Mouse (Mus musculus) ES-Bruce4 (cell line): ENCODE data around the gene Gab1. TPM values are rescaled to one million over a fixed set of nuclear protein-coding genes. Genes with fewer than 3 reads are reported as not detected.

ENCODE experiments used
- H3K27ac ChIP-seq: 2 replicates; pipeline ENCODE4 v1.5.1; 2012; ENCODE audit warnings: low read length, inconsistent platforms; ENCODE audit not compliant: insufficient read depth
- H3K27me3 ChIP-seq: 2 replicates; pipeline ENCODE4 v1.6.1; 2012; ENCODE audit warnings: mild to moderate bottlenecking, low read length, inconsistent platforms; ENCODE audit not compliant: control insufficient read depth, poor library complexity, insufficient read depth, severe bottlenecking
- H3K36me3 ChIP-seq: 2 replicates; pipeline ENCODE4 v1.6.1; 2012; ENCODE audit warnings: inconsistent platforms, mild to moderate bottlenecking, low read length, moderate library complexity; ENCODE audit not compliant: control insufficient read depth, poor library complexity, insufficient read depth, severe bottlenecking
- H3K4me1 ChIP-seq: one replicate; pipeline ENCODE4 v1.8.1; 2011; ENCODE audit warnings: low read length; ENCODE audit not compliant: control insufficient read depth, insufficient read depth
- H3K4me3 ChIP-seq: 2 replicates; pipeline ENCODE4 v1.5.1; 2011; ENCODE audit warnings: low read depth, mild to moderate bottlenecking, low read length
- H3K9ac ChIP-seq: 2 replicates; pipeline ENCODE4 v1.6.1; 2012; ENCODE audit warnings: low read depth, mild to moderate bottlenecking, inconsistent platforms; ENCODE audit not compliant: poor library complexity, severe bottlenecking
- H3K9me3 ChIP-seq: replicated peaks from 2 replicates; pipeline ENCODE4 v1.6.1; 2012; ENCODE audit warnings: mild to moderate bottlenecking, low read length, inconsistent platforms; ENCODE audit not compliant: control insufficient read depth, poor library complexity, insufficient read depth, severe bottlenecking
- CTCF ChIP-seq: IDR thresholded peaks from one replicate; pipeline ENCODE4 v1.8.1; 2011; ENCODE audit warnings: low read depth, low read length
- EP300 ChIP-seq: IDR thresholded peaks from 2 replicates; pipeline ENCODE4 v1.6.1; 2011; ENCODE audit warnings: low read depth, low read length; ENCODE audit not compliant: insufficient read depth
- POLR2A ChIP-seq: IDR thresholded peaks from one replicate; pipeline ENCODE4 v1.8.1; 2011; ENCODE audit warnings: low read length; ENCODE audit not compliant: insufficient read depth
- polyA plus RNA-seq: library from polyadenylated mRNA; stranded (reverse); fragments of >200 nt; gene quantifications from 2 replicates; pipeline ENCODE4 v1.2.4, GENCODE M21; 2011; ENCODE audit warnings: low read depth; ENCODE audit not compliant: missing spikeins, insufficient read depth, insufficient read length

Gene Gab1
- polyA plus RNA-seq, 1 experiment = 158 TPM

- no peak overlapping the region for H3K9ac ChIP-seq
- H3K27ac ChIP-seq = no peak overlapping the region
- H3K4me1 ChIP-seq = no peaks in the 10 kb centered on the region
- TF ChIP-seq CTCF = no peak
- no peak for TF ChIP-seq EP300
- TF ChIP-seq POLR2A = no peak
- peaks cover 8% of the 10 kb centered on the region for H3K9me3 ChIP-seq
- H3K27me3 ChIP-seq = no peaks in the 10 kb centered on the region
- no peak overlapping the region for H3K4me3 ChIP-seq
- peaks cover 40% of the 10 kb centered on the region for H3K36me3 ChIP-seq
These were observed 76.2 kb downstream of the Gab1 start for GRCm38 (mm10) chr8:80804066-80804619.

GRCm38 (mm10) chr8:80798778-80799177 is 81.5 kb downstream of the Gab1 start:
- no peaks in the 10 kb centered on the region for H3K4me1 ChIP-seq

GRCm38 (mm10) chr8:80798198-80798777 is 82.0 kb downstream of the Gab1 start:
- no peak overlapping the region for H3K27ac ChIP-seq
- H3K9ac ChIP-seq = no peak overlapping the region
- peaks cover 60% of the 10 kb centered on the region for H3K36me3 ChIP-seq
- no peaks in the 10 kb centered on the region for H3K4me1 ChIP-seq
- H3K27me3 ChIP-seq = no peaks in the 10 kb centered on the region
- peaks cover 8% of the 10 kb centered on the region for H3K9me3 ChIP-seq
- TF ChIP-seq CTCF (no peak), POLR2A (no peak), EP300 (no peak)
- H3K4me3 ChIP-seq = no peak overlapping the region

More at GRCm38 (mm10) chr8:80798778-80799177, 81.5 kb downstream of the Gab1 start:
- no peak overlapping the region for H3K27ac ChIP-seq
- H3K9me3 ChIP-seq = peaks cover 8% of the 10 kb centered on the region
- peak; percentile 29 for TF ChIP-seq CTCF
- TF ChIP-seq EP300 = no peak
- peaks cover 64% of the 10 kb centered on the region for H3K36me3 ChIP-seq
- H3K4me3 ChIP-seq = no peak overlapping the region
- no peak overlapping the region for H3K9ac ChIP-seq
- H3K27me3 ChIP-seq = no peaks in the 10 kb centered on the region

GRCm38 (mm10) chr8:80796070-80796469 is 84.2 kb downstream of the Gab1 start:
- Histone ChIP-seq H3K36me3 (peaks cover 63% of the 10 kb centered on the region), H3K4me1 (no peaks in the 10 kb centered on the region), H3K9ac (no peak overlapping the region), H3K27me3 (no peaks in the 10 kb centered on the region), H3K4me3 (no peak overlapping the region), H3K9me3 (peaks cover 8% of the 10 kb centered on the region), H3K27ac (no peak overlapping the region)
- no peak for TF ChIP-seq POLR2A
- no peak for TF ChIP-seq EP300
- no peak for TF ChIP-seq CTCF

- TF ChIP-seq EP300 = no peak
- no peak for TF ChIP-seq POLR2A
- H3K9me3 ChIP-seq = peaks cover 5% of the 10 kb centered on the region; the same call in 1 of the 2 replicates
- no peaks in the 10 kb centered on the region for H3K4me1 ChIP-seq
- H3K4me3 ChIP-seq = no peak overlapping the region
- no peaks in the 10 kb centered on the region for H3K27me3 ChIP-seq
- peaks cover 61% of the 10 kb centered on the region for H3K36me3 ChIP-seq
- no peak overlapping the region for H3K9ac ChIP-seq
- no peak overlapping the region for H3K27ac ChIP-seq
These were observed 85.5 kb downstream of the Gab1 start for GRCm38 (mm10) chr8:80794585-80795509.

GRCm38 (mm10) chr8:80793791-80794515 is 86.4 kb downstream of the Gab1 start:
- Histone ChIP-seq H3K36me3 (peaks cover 64% of the 10 kb centered on the region), H3K4me1 (no peaks in the 10 kb centered on the region), H3K27me3 (no peaks in the 10 kb centered on the region), H3K4me3 (no peak overlapping the region), H3K9me3 (no peaks in the 10 kb centered on the region), H3K27ac (no peak overlapping the region), H3K9ac (no peak overlapping the region)
- TF ChIP-seq CTCF = no peak
- no peak for TF ChIP-seq POLR2A
- no peak for TF ChIP-seq EP300
